Mouse (Mus musculus): ENCODE measurements around the gene Polr3a. TPM values are rescaled to one million over a fixed set of nuclear protein-coding genes. Genes with fewer than 3 reads are reported as not detected.

Gene Polr3a
- total and polyA plus RNA-seq, 3 experiments, result 11.6 to 18.4 (median 15.9) TPM

GRCm38 (mm10) chr14:24526440-24526839 is 39.6 kb upstream of the Polr3a start:
- dilution Hi-C loops (cut with MboI; ENCODE audit: extremely low pct_ligation_motif_present, extremely low pct_unique_long_range_greater_than_20kb, low sequenced_read_pairs), result no loop called here
- in situ Hi-C loops (cut with MboI; ENCODE audit: low pct_ligation_motif_present, low pct_unique_long_range_greater_than_20kb, low sequenced_read_pairs), result no loop called here

GRCm38 (mm10) chr14:24525677-24526415 is 39.0 kb upstream of the Polr3a start:
- no peak overlapping the region for H3K27ac ChIP-seq (ENCODE audit: insufficient read depth, low read depth)
- TF ChIP-seq MAFK (IDR thresholded peaks at IDR 0.05; ENCODE audit: insufficient replicate concordance, low read length) (no peak), MAZ (IDR thresholded peaks at IDR 0.05; ENCODE audit: low read depth, low read length) (no peak), RAD21 (IDR thresholded peaks at IDR 0.05; ENCODE audit: low read depth, low read length) (no peak), BHLHE40 (IDR thresholded peaks at IDR 0.05; ENCODE audit: low read depth, low read length) (no peak), E2F4 (IDR thresholded peaks at IDR 0.05; ENCODE audit: insufficient replicate concordance, low read depth, low read length) (no peak), SIN3A (IDR thresholded peaks at IDR 0.05; ENCODE audit: low read length) (no peak), GABPA (IDR thresholded peaks at IDR 0.05; ENCODE audit: insufficient replicate concordance, low read depth, low read length) (no peak), MAX (IDR thresholded peaks at IDR 0.05; ENCODE audit: low read length) (no peak), MXI1 (IDR thresholded peaks at IDR 0.05; ENCODE audit: low read depth, low read length) (no peak), NELFE (IDR thresholded peaks at IDR 0.05; ENCODE audit: low read depth, low read length) (no peak), EP300 (IDR thresholded peaks at IDR 0.05; ENCODE audit: low read length) (no peak), ZMIZ1 (IDR thresholded peaks at IDR 0.05; ENCODE audit: low read depth, low read length) (no peak)

More at GRCm38 (mm10) chr14:24526440-24526839, 39.6 kb upstream of the Polr3a start:
- Histone ChIP-seq H3K36me3 (replicated peaks in 1 of 2; ENCODE audit: control insufficient read depth in 1 of 2, insufficient read depth in 1 of 2, low read length in 1 of 2) (no peaks in the 10 kb centered on the region), H3K4me1 (ENCODE audit: control insufficient read depth in 1 of 2, insufficient read depth in 2 of 2) (peaks cover 0 to 9% of the 10 kb centered on the region in 2 experiments; a peak in 2 of 4 replicates), H3K27ac (ENCODE audit: insufficient read depth, low read depth) (no peak overlapping the region), H3K4me3 (replicated peaks in 1 of 3; ENCODE audit: low read depth in 2 of 3, low read length in 2 of 3, poor library complexity in 1 of 3) (no peak overlapping the region), H3K4me2 (ENCODE audit: insufficient read depth, low read depth, poor library complexity, severe bottlenecking) (no peak overlapping the region), H3K27me3 (replicated peaks) (peaks cover 15% of the 10 kb centered on the region), H3K9ac (ENCODE audit: insufficient read depth, low read depth) (no peak overlapping the region), H3K9me3 (replicated peaks; ENCODE audit: low read length) (no peaks in the 10 kb centered on the region), H3K79me2 (replicated peaks; ENCODE audit: control insufficient read depth, extremely low read depth, insufficient read depth, poor library complexity, severe bottlenecking) (no peaks in the 10 kb centered on the region)
- no peak for DNase-seq (ENCODE audit: extremely low read depth)
- no peak for TF ChIP-seq HCFC1 (IDR thresholded peaks at IDR 0.05; ENCODE audit: low read depth, low read length)

More at GRCm38 (mm10) chr14:24525677-24526415, 39.0 kb upstream of the Polr3a start:
- Histone ChIP-seq H3K27me3 (replicated peaks) (peaks cover 17% of the 10 kb centered on the region), H3K9ac (ENCODE audit: insufficient read depth, low read depth) (no peak overlapping the region), H3K36me3 (replicated peaks in 1 of 2; ENCODE audit: control insufficient read depth in 1 of 2, insufficient read depth in 1 of 2, low read length in 1 of 2) (no peaks in the 10 kb centered on the region), H3K4me2 (ENCODE audit: insufficient read depth, low read depth, poor library complexity, severe bottlenecking) (peak overlapping the region; percentile 14; the same call in 1 of the 2 replicates), H3K4me3 (replicated peaks in 1 of 3; ENCODE audit: low read depth in 2 of 3, low read length in 2 of 3, poor library complexity in 1 of 3) (no peak overlapping the region), H3K79me2 (replicated peaks; ENCODE audit: control insufficient read depth, extremely low read depth, insufficient read depth, poor library complexity, severe bottlenecking) (no peaks in the 10 kb centered on the region), H3K9me3 (replicated peaks; ENCODE audit: low read length) (no peaks in the 10 kb centered on the region), H3K4me1 (ENCODE audit: control insufficient read depth in 1 of 2, insufficient read depth in 2 of 2) (peaks cover 0 to 9% of the 10 kb centered on the region in 2 experiments; a peak in 2 of 4 replicates)
- dilution Hi-C loops (cut with MboI; ENCODE audit: extremely low pct_ligation_motif_present, extremely low pct_unique_long_range_greater_than_20kb, low sequenced_read_pairs), result no loop called here
- DNase-seq (ENCODE audit: extremely low read depth), result no peak
- in situ Hi-C loops (cut with MboI; ENCODE audit: low pct_ligation_motif_present, low pct_unique_long_range_greater_than_20kb, low sequenced_read_pairs), result no loop called here
